Mouse (Mus musculus): ENCODE measurements around the gene Hexa.
A peak's percentile ranks its signal among the peaks of the same experiment; 100 is the strongest.

The Hexa gene

DNA sequence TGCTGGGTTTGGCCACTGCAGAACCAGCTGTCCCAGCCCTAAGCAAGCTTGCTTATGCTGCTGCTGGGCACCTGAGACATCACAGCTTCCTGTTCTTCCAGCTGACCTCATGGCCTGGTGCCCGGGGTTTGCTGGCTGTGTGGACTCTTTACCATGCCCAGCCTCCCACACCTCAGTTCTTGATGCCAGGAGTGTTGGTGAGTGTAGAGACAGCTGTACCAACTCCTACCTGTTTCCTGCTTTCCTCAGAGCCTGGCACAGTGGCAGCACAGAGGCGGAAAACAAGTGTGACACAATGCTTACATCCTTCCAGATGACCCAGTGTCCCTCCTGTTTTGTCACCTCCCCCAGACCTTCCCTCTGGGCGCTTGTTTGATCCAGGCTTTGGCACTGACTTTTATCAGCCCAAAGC lies 12.3 kb downstream of the Hexa start:
- ATAC-seq (ENCODE audit: insufficient number of reproducible peaks, low FRiP score, low TSS enrichment) = no peak

DNA sequence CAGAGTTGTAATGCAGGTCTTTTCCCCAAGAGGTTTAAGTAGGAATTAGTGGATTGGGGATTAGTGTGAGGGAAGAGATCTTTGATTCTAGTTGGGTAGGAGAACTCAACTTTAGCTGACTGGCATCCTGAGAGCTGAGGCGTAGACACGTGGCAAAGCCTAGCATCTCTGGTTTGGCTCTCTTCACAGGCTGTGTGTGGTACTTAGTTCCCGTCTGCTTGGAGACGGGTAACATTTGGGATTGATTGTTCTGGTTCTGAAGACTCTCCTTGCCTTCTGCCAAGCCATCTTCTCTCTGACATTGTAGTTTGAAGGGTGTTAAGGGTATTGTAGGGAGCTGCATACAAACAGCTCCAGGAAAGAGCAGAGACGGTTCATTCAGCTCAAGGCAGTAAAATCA lies 13.3 kb downstream of the Hexa start:
- no peak for ATAC-seq (ENCODE audit: insufficient number of reproducible peaks, low FRiP score, low TSS enrichment)

DNA sequence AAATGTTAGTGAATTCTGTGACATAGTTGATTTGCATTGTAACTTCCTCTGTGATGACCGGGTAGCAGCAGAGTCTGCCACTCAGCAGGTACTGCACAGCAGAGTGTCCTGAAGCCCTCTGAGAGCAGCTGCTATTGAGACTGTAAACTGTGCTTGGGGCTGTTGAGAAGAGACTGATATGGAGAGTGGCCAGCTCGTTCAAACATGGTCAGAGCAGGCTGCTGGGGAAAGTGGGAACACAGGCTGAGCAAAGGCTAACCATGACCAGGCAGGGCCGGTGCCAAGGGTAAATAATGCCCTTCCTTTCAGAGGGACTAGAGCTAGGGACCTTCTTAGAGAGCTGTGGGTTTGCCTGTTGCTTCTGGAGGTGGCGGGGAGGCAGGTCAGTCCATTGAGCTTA lies 14.4 kb downstream of the Hexa start:
- ATAC-seq (ENCODE audit: insufficient number of reproducible peaks, low FRiP score, low TSS enrichment) = no peak

DNA sequence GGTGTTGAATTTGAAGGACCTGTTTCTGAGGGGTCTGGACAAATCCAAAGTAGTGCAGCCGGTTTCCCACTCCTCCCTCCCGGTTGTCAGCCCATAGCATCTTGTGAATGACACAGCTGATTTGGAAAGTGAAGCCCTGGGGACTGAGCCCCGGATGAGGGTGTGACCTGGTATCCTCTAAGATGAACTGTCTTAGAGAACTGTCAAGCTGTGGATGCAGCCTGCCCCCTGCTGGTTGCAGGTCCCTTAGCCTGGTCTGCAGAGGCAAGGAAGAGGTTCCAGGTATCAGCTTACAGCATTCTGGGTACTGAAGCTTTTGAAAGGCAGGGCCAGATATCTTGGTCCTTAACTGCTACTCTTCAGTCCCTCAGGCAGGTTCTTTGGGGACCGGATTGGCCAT lies 26.3 kb downstream of the Hexa start:
- ATAC-seq (ENCODE audit: insufficient number of reproducible peaks, low FRiP score, low TSS enrichment) = no peak

DNA sequence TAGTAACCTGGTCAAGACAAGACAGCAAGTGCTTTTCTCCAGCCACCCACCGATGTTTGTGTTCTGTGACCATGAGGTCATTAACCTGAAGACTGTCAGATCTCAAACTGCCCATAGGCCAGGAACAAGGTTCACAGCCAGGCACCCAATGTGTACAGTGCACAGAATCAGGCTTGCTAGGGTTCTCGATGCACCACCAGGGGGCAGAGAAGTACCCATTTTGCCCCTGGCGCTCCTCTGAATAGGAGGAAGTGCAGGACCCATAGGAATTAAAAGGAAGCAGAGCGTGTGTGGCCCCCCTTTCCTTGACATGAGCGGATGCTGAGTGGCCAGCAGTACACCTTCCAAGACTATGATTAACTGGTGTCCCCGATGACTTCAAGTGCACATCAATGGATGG lies 27.8 kb downstream of the Hexa start:
- no peak; the same call in 1 of the 2 replicates for ATAC-seq (ENCODE audit: insufficient number of reproducible peaks, low FRiP score, low TSS enrichment)

DNA sequence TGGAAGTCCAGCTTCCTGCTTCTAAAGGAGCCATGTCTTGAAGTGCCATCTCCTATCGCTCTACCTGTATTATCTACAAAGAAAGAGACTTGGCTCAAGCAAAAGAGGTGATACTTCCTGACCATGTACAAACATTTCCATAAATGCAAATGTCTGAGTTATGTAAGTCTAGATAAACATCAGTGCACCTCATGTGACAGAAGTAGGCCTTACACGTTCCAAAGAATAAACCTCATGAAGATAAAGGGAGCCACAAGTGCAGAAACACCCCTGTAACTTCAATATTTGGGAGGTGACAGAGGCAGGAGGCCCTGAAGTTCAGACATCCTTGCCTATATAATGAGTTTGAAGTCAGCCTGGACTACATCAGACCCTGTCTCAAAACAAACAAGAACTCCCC lies 32.5 kb downstream of the Hexa start:
- ATAC-seq (ENCODE audit: insufficient number of reproducible peaks, low FRiP score, low TSS enrichment) = no peak

DNA sequence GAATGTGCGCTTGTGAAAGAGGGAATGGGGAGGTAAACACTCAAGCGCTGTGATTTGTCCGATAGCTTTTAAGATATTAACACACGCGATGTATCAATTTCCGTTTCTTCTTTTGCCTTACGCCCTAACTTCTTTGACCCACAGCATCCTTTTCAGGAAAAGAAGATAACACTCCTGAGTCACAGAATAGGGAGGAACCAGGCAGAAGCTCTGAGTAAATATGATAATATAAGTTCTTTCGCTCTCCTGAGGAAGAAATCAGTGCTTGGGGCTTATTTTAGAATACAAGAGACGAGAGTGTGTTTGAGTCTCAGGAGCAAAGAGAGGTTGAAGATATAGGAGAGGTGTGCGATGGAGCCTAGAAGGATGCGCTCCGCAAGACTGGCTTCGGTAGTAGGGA lies 38.1 kb downstream of the Hexa start:
- ATAC-seq (ENCODE audit: insufficient number of reproducible peaks, low FRiP score, low TSS enrichment) = no peak

DNA sequence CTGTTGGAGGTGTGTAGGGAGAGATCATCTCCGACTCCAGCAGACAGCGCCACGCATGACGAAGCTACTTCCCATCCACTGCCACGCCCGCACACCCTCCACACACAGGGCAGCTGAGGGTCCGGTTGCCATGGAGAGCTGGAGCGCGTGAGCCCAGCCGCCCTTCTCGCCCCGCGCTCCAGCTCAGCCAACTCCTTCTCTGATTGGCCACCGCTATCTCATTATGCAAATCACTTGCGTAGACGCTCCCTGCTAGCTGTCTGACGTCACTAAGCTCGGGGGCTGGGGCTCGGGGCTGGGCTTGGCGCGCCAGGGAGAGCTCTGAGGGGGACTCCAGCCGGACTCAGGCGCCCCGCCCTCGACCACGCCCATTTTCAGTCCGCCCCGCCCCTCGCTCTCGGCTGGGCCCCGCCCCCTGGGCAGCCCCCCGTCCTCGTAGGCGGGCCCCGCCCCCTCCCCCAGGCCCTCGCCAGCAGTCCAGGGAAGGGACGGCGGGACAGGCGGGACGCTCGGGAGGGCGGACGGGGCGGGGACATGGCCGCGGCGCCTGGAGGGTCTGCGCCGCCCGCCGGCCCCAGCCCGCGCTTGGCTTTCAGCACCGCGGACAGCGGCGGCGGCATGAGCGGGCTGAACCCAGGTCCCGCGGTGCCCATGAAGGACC lies 38.6 kb downstream of the Hexa start, which contains the start of gene Celf6:
Gene Celf6 (plus strand): TSS at position 74 of the 661 bp plus-strand sequence.
- ATAC-seq (ENCODE audit: insufficient number of reproducible peaks, low FRiP score, low TSS enrichment) = peak; percentile 91

DNA sequence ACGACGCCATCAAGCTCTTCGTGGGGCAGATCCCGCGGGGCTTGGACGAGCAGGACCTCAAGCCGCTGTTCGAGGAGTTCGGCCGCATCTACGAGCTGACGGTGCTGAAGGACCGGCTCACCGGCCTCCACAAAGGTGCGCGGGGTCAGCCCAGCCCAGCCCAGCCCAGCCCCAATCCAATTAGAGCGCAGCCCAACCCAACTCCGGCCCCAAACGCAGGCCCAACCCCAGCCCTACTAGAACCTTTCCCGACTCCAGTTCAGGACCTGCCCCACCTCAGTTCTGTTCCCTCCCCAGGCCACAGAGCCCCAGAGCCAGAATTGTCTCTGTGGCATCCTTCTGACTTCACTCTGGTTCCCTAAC lies 39.1 kb downstream of the Hexa start:
- ATAC-seq (ENCODE audit: insufficient number of reproducible peaks, low FRiP score, low TSS enrichment) = peak; percentile 56; the same call in 1 of the 2 replicates

DNA sequence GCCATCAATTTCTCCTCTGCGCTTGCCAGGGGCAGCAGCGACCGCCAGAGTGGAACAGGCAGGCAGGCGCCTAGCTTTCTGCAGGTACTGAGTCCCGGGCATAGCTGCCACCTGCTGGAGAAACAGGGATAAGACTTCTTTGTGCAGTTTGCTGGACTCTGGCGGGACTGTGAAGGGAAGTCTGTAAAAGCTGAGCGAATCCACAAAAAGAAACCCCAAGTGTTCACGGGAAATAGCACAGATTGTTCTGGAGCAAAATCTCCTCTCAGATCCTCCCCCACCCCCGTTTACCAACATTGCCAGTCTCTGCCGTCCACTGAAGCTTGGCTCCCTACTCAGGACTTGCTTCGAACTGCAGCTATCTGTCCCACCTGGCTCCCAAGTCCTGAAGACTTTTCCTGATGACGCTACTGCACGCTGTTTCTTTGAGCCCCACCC lies 45.5 kb downstream of the Hexa start:
- peak; percentile 65; the same call in 1 of the 2 replicates for ATAC-seq (ENCODE audit: insufficient number of reproducible peaks, low FRiP score, low TSS enrichment)

DNA sequence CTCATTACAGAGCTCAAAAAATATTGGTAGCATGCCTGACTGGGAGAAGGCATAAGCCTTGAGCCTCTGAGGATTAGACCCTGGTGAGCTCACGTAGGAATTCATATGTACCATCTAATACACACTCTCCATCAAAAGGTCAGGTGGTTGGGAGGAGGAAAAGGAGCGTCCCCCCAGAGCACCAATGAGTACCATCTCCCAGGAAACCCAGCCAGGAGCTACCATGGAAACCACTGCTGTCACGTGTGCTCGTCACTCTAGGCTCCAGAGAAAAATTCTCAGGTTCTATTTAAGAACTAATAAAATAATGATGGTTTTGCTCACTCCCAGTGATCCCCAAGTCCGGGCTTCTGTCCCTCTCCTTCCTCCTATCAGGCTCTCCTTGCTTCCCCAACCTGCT lies 48.9 kb downstream of the Hexa start:
- no peak for ATAC-seq (ENCODE audit: insufficient number of reproducible peaks, low FRiP score, low TSS enrichment)

DNA sequence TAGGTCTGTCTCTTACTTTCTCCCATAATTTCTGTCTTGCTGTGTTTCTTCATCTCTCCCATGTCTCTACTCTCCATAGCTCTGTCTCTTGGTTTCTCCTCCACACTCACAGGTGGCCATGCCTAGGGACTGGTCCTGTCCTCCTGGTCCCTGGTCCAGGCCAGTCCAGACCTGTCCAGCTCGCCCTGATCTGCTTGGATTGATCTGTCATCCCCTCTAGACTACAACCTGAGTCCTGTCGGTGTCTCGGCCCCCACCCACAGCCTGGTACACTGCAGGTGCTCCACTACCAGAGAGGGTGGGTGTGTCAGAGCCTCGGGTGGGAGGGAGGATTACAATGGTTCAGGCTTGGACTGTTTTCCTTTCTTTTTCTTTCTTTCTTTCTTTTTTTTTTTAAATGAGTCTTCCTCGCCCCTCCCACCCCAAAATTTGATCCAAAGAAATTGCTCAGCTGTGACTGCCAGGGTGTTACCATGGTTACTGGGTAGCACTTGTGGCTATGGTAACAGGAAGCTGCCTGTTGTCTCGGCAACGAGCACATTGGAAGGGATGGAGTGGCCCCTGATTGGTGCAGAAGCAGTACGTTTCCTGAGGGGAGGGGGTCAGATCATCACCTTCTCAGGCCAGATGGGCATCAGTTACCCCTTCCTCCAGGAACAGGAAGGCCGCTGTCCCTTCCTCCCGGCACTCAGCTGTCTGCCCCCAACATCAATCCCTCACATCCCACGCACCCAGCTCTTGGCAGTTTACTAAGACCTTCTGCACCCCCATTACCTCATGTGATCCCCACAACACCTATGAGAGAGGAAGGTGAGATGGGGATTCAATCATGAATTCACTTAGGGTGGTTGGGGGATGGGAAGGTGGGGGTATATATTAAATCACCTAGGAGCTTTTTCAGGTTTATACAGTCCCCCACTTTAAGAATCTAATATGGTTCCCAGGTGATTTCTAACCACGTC lies 49.7 kb downstream of the Hexa start:
- no peak for ATAC-seq (ENCODE audit: insufficient number of reproducible peaks, low FRiP score, low TSS enrichment)

DNA sequence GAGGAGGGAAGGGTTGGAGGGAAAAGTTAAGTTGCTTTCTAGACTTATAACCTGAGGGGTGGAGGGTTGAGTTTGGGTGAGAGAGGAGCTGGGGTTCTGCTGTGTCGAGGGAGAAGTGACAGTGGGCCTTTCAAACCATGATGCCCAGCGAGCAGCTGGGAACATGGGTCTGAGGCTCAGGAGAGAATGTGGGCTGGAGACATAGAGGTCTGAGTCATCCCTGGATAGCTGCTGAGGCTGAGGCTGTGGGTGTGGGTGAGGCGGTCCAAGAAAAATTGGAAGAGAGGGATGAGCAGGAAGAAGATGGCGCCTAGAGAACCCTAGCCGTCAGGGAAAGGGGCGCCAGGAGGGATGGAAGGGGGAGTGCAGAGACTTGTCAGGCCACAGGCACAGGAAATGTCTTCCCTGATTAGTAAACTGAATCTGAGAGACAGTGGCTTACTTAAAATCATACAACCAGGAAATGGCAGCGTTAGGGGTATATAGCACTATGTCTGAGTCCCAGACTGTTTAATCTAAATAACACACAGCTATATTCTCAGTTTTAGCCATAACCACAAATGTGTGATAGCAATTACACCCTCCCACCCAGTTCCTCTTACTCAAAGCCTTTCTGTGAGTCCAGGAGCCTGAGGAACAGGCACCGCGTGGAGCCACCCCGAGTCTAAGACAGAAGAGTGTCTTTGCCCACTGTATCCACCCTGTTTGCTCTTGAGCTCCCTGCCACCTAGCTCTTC lies 50.5 kb downstream of the Hexa start:
- no peak for ATAC-seq (ENCODE audit: insufficient number of reproducible peaks, low FRiP score, low TSS enrichment)

DNA sequence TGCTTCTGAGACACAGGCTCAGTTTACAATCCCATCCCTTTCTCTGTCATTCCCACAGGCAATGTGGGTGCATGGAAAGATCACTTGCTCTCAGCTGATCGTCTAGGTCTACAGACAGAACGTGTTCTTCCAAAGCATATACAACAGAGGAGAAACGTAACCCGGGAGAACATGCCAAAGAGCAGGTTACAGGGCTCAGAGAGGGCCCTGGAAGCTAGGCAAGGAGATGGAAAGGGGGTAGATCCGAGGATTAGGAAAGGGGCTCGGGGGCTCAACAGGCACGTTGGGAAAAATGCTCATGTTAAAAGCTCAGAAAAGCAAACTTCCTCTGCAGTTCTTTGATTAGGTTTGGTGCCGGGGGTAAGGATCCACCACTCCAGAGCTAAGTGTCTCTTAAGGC lies 62.3 kb downstream of the Hexa start:
- no peak for ATAC-seq (ENCODE audit: insufficient number of reproducible peaks, low FRiP score, low TSS enrichment)

DNA sequence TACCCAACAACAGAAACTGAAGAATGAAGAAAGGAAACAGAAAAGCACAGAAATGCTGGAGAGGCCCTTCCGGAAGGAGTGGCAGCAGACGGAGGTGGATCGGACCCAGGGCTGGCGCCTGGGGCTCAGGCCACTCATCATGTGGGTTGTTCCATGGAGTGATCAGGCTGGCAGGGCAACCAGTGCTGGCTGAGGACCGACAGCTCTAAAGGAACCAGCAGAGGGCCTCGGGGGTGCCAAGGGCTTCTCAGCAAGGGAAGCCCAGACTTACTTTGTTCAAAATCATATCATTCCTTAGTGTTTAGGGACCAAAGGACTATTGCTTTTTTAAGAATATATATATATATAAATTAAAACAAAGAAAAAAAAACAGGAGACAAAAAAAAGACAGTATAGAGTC lies 66.6 kb downstream of the Hexa start:
- ATAC-seq (ENCODE audit: insufficient number of reproducible peaks, low FRiP score, low TSS enrichment) = no peak

DNA sequence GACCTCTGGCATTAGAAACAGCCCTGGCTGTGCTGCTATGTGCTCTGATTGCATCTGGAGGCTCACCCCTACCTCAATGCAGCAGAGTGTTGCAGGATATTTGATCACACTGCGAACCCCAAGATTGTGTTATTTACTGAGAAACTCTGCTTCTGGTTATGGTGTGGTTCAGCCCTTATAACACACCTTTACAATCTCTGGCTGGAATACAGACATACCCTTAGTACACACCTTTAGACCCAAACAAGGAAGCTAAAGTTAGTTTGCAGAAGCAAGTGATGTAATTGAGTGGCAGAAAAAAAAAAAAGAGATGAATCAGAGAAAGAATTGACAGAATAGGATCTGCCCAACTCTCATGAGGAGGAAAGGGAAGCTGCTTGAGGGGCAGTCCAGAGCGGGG lies 71.6 kb downstream of the Hexa start:
- ATAC-seq (ENCODE audit: insufficient number of reproducible peaks, low FRiP score, low TSS enrichment) = no peak

Data from cerebellum, adult (tissue).